Mouse (Mus musculus) thymus, adult 2 months (tissue): Measurements from ENCODE around the gene Eml2.

Experiments used
- CTCF ChIP-seq: fragments of 200-500 bp; IDR thresholded peaks from 2 replicates; pipeline ENCODE4 v1.5.1; 2012; ENCODE audit warnings: mild to moderate bottlenecking, control low read depth, low read length, moderate library complexity, borderline replicate concordance; ENCODE audit not compliant: control insufficient read depth, poor library complexity, insufficient read depth; ENCODE audit errors: extremely low read depth
- POLR2A ChIP-seq: fragments of 200-500 bp; IDR thresholded peaks from 2 replicates; pipeline ENCODE4 v1.6.1; 2012; ENCODE audit warnings: mild to moderate bottlenecking, low read length, control low read depth, moderate library complexity; ENCODE audit not compliant: control insufficient read depth, poor library complexity, insufficient read depth; ENCODE audit errors: extremely low read depth

DNA sequence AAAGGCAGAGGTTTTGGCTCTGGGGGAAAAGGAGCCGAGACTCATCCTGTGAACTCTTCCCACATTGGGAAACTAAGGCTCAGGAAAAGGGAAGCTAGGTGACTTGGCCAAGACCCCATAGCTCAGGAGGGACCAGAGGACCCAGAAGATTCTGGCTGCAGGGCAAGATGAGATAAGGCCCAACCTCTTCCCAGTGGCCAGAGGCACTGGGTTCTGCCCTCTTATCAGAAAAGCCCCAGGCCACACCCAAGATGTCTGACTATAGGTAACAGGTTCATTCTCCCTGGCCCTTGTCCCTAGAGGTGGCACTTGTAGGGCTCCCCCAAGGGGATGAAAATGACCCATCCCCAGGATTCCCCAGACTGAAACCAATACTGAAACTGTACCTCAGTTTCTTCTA is 70.6 kb downstream of the Eml2 start:
- TF ChIP-seq CTCF (no peak), POLR2A (no peak)
